Mouse (Mus musculus): ENCODE data around the gene Fto. TPM values are rescaled to one million over a fixed set of nuclear protein-coding genes. Genes with fewer than 3 reads are reported as not detected.

Gene Fto
- polyA plus RNA-seq, 1 experiment from 2014 or later: 56.1 TPM

DNA sequence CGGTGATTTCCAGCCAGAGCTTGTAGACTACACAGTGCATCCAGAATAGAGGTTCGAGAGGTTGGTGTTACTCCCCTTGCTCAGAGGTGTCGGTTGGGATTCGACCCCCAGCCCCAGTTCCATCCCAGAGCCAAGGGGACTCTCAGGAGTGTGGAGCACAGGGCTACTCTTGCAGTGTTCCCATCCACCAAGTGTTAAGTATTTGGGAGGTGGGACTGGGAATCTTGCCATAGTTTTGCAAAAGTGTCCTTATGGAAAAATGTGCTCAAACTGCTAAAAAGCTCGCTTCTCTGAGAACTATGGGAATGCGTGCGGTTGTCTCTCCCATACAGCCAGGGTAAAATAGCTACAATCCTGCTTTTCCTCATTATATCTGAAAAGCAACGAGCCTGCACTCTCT lies 180.0 kb downstream of the Fto start:
- H3K4me2 ChIP-seq: no peak overlapping the region
- H3K27me3 ChIP-seq: no peaks in the 10 kb centered on the region
- no peak overlapping the region for H3K27ac ChIP-seq
- H3K4me1 ChIP-seq (replicated peaks): peaks cover 20% of the 10 kb centered on the region
- H3K9ac ChIP-seq: no peak overlapping the region
- 70% methylated on average over 8 of the region's 8 CpGs for WGBS
- no peaks in the 10 kb centered on the region for H3K36me3 ChIP-seq
- no peaks in the 10 kb centered on the region for H3K9me3 ChIP-seq (replicated peaks)
- ATAC-seq (replicated peaks; ENCODE audit: insufficient number of reproducible peaks, insufficient read depth, low FRiP score, low read depth): no peak
- no peak overlapping the region for H3K4me3 ChIP-seq

DNA sequence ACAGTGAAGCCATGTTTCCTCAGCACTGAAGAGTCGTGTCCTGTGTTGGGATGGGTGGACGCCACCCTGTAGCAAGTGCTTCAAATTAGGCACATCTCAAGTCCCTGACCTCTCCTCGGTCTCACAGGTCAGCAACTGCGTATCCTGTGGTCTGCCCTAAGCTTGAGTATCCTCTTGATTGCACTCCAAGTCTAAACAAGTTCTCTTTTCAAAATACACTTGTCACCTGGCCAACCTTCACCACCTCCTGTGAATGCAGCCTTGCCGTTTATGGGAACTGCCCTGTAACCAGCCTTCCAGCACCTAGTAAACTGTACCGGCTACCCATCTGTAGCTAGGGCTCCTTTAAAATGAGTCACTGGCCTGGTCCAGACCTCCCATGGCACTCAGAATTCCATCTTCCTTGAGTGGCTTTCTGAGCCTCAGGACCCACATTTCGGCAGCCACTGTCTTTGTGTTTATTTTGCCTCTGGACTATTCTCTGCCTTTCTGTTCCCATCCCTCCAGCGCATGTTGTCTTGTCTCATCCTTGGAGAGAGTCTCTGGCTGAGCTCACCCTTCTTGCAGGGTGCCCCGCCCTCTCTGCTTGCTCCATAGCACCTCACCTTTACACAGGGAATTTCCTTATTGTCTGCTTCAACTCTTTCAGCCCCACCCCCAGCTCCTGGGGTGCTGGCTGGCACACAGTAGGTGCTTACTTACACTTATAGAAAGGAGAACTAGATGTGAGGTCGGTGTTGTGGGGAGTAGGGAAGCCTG lies 181.4 kb downstream of the Fto start:
- no peaks in the 10 kb centered on the region for H3K27me3 ChIP-seq
- no peak overlapping the region for H3K27ac ChIP-seq
- H3K4me2 ChIP-seq: no peak overlapping the region
- H3K9ac ChIP-seq: no peak overlapping the region
- no peaks in the 10 kb centered on the region for H3K36me3 ChIP-seq
- ATAC-seq (replicated peaks; ENCODE audit: insufficient number of reproducible peaks, insufficient read depth, low FRiP score, low read depth): no peak
- 60% methylated on average over 10 of the region's 10 CpGs for WGBS
- H3K9me3 ChIP-seq (replicated peaks): no peaks in the 10 kb centered on the region
- H3K4me1 ChIP-seq (replicated peaks): peaks cover 17% of the 10 kb centered on the region
- H3K4me3 ChIP-seq: no peak overlapping the region

DNA sequence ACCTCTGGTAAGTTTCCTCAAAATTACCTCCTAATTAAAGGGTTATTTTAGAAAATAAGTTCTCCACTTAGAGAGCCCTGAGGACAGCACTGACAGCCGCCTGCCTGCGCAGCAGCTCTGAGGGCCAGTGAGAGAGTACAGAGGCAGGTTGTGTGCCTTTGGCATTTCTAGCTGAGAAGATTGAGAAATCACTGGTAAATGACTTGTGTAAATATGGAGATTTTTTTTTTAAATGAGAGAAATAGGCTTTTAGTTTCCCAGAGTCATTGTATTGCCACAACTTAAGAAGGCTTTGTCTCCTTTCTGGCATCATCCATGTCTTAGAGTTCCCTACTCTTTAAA lies 181.9 kb downstream of the Fto start:
- no peak overlapping the region for H3K4me3 ChIP-seq
- WGBS: 80% methylated on average over 2 of the region's 2 CpGs
- no peak overlapping the region for H3K27ac ChIP-seq
- no peak overlapping the region for H3K9ac ChIP-seq
- H3K4me2 ChIP-seq: no peak overlapping the region
- H3K36me3 ChIP-seq: no peaks in the 10 kb centered on the region
- ATAC-seq (replicated peaks; ENCODE audit: insufficient number of reproducible peaks, insufficient read depth, low FRiP score, low read depth): no peak
- H3K9me3 ChIP-seq (replicated peaks): no peaks in the 10 kb centered on the region
- peaks cover 16% of the 10 kb centered on the region for H3K4me1 ChIP-seq (replicated peaks)
- H3K27me3 ChIP-seq: no peaks in the 10 kb centered on the region

DNA sequence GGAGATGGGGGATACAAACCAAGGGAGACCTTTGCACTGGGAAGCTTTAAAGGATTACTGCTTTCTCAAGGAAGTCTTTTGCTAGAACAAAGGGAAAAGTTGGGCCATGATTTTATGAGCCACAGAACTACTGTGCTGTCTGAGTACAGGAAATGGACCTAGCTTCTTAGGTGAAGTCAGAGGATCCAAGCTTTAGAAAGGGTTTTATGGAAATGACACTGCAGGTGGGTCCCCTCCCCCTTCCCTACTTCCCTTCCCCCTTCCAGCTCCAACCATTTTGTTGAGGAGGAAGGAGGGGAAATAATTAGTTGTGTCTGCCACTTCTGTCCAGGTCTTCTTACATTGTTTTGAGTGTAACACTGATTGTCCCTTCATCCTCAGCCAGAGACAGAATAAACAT lies 182.7 kb downstream of the Fto start:
- ATAC-seq (replicated peaks; ENCODE audit: insufficient number of reproducible peaks, insufficient read depth, low FRiP score, low read depth): no peak

DNA sequence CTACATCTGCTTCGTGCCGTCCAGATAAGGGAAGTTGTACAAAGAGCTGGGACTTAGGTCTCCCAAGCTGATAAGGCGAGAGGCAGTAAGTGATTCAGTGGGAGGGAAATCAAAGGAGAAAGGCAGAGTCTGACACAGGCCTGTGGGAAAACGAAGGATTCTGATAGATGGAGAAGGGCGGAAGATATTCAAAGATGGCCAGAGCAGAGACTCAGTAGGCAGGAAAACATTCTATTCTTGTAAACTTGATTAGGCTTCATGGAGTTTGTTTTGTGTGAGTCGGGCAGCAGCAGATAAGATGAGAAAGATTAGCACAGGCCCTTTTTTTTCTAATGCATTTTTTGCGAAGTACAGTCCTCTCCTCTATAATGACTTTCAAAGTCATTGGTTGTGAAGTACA lies 183.6 kb downstream of the Fto start:
- Histone ChIP-seq H3K9ac (no peak overlapping the region), H3K4me2 (no peak overlapping the region), H3K27me3 (no peaks in the 10 kb centered on the region), H3K4me1 (replicated peaks) (peaks cover 7% of the 10 kb centered on the region), H3K27ac (no peak overlapping the region), H3K4me3 (no peak overlapping the region), H3K36me3 (no peaks in the 10 kb centered on the region), H3K9me3 (replicated peaks) (no peaks in the 10 kb centered on the region)
- 30% methylated on average over 7 of the region's 7 CpGs for WGBS
- no peak for ATAC-seq (replicated peaks; ENCODE audit: insufficient number of reproducible peaks, insufficient read depth, low FRiP score, low read depth)

More for the DNA sequence above, 182.7 kb downstream of the Fto start:
- Histone ChIP-seq H3K27me3 (no peaks in the 10 kb centered on the region), H3K36me3 (no peaks in the 10 kb centered on the region), H3K27ac (no peak overlapping the region), H3K4me3 (no peak overlapping the region), H3K9me3 (replicated peaks) (no peaks in the 10 kb centered on the region), H3K4me1 (replicated peaks) (peaks cover 15% of the 10 kb centered on the region), H3K9ac (no peak overlapping the region), H3K4me2 (no peak overlapping the region)

DNA sequence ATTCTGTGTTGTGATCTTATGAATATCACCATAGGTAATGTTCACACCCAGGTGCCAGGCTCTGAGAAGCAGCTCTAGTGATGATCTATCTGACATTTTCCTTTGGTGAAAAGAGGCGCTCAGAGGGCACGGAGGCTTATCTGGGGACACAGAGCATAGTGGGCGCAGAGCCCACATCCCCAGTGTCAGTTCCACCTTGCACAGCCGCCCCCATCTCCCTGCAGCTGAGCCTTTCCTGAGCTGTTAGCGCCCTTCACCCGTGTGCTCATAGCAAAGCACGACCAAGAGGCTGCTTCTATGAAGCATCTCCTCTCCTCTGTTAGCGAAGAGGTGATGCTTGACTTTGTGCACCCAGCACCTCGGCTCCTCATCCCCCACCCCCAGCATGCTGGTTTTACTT lies 185.3 kb downstream of the Fto start:
- ATAC-seq (replicated peaks; ENCODE audit: insufficient number of reproducible peaks, insufficient read depth, low FRiP score, low read depth): no peak
- H3K27ac ChIP-seq: no peak overlapping the region
- no peaks in the 10 kb centered on the region for H3K9me3 ChIP-seq (replicated peaks)
- peaks cover 7% of the 10 kb centered on the region for H3K4me1 ChIP-seq (replicated peaks)
- H3K36me3 ChIP-seq: no peaks in the 10 kb centered on the region
- H3K27me3 ChIP-seq: no peaks in the 10 kb centered on the region
- 65% methylated on average over 9 of the region's 9 CpGs for WGBS
- no peak overlapping the region for H3K9ac ChIP-seq
- H3K4me2 ChIP-seq: no peak overlapping the region
- H3K4me3 ChIP-seq: no peak overlapping the region

- WGBS: 61% methylated on average over 2 of the region's 2 CpGs
- H3K4me1 ChIP-seq (replicated peaks): peaks cover 9% of the 10 kb centered on the region
- ATAC-seq (replicated peaks; ENCODE audit: insufficient number of reproducible peaks, insufficient read depth, low FRiP score, low read depth): no peak
Measured at GRCm38 (mm10) chr8:91499303-91499702, 186.0 kb downstream of the Fto start.

DNA sequence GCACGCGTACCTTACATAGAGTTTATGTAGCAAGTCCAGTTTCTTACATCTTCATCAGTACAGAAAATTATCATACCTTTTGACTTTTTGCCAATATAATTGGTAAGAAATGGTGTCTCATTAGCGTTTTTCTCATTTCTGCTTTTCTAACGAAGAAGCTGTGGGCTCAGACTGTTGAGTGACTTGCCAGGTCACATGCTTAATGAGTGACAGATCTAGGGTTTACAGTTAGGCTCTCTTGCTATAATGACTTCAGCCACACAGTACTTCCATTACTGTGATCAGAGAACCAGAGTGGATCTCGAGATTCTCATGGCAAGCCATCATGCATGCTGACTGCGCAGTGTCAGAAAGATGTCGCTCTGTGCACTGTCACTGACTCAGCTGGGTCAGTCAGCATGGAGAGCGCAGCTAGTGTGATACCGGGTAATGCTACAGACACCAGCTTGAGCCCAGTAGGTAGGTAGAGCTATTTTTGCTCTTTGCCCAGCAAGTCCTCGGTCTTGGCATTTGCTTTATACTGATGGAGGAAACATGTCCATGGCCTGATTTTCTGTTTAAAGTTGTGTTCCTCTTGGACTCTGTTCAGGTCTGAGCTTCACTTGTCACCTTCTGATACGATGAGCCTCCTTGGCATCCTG lies 188.8 kb downstream of the Fto start:
- H3K27ac ChIP-seq: no peak overlapping the region
- WGBS: 83% methylated on average over 11 of the region's 11 CpGs

More at GRCm38 (mm10) chr8:91499303-91499702, 186.0 kb downstream of the Fto start:
- no peaks in the 10 kb centered on the region for H3K27me3 ChIP-seq
- H3K4me3 ChIP-seq: no peak overlapping the region
- H3K36me3 ChIP-seq: no peaks in the 10 kb centered on the region
- no peak overlapping the region for H3K4me2 ChIP-seq
- no peaks in the 10 kb centered on the region for H3K9me3 ChIP-seq (replicated peaks)
- no peak overlapping the region for H3K9ac ChIP-seq
- H3K27ac ChIP-seq: no peak overlapping the region

DNA sequence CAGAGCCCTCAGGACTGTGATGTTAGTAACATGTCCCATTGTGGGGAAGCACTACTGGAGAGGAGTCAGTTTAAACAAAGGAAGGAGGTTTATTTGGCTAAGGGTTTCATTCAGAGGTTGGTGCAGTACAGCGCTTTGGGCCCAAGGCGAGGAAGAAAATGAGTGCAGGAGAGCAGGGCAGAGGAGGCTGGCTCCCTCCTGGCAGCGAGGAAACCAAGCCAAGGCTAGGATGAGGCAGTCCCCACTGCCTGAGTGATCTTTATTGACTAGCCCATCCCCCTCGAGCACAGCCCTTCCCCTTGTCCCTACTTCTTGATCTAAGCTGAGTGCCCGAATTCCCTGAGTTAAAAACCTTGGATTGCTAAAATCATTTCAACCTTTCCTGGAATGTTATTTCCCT lies 189.5 kb downstream of the Fto start:
- WGBS: 67% methylated on average over 5 of the region's 5 CpGs
- Histone ChIP-seq H3K9ac (no peak overlapping the region), H3K9me3 (replicated peaks) (no peaks in the 10 kb centered on the region), H3K27me3 (no peaks in the 10 kb centered on the region), H3K4me2 (no peak overlapping the region), H3K4me3 (no peak overlapping the region), H3K4me1 (replicated peaks) (peaks cover 21% of the 10 kb centered on the region), H3K27ac (no peak overlapping the region), H3K36me3 (no peaks in the 10 kb centered on the region)
- ATAC-seq (replicated peaks; ENCODE audit: insufficient number of reproducible peaks, insufficient read depth, low FRiP score, low read depth): no peak

More for the DNA sequence above, 188.8 kb downstream of the Fto start:
- Histone ChIP-seq H3K36me3 (no peaks in the 10 kb centered on the region), H3K27me3 (no peaks in the 10 kb centered on the region), H3K9ac (no peak overlapping the region), H3K9me3 (replicated peaks) (no peaks in the 10 kb centered on the region), H3K4me1 (replicated peaks) (peaks cover 16% of the 10 kb centered on the region), H3K4me2 (no peak overlapping the region), H3K4me3 (no peak overlapping the region)
- no peak for ATAC-seq (replicated peaks; ENCODE audit: insufficient number of reproducible peaks, insufficient read depth, low FRiP score, low read depth)

- H3K27ac ChIP-seq: peak overlapping the region; percentile 46; the same call in 1 of the 2 replicates
- H3K9ac ChIP-seq: no peak overlapping the region
- H3K4me1 ChIP-seq (replicated peaks): peaks cover 27% of the 10 kb centered on the region
- no peak overlapping the region for H3K4me3 ChIP-seq
- H3K36me3 ChIP-seq: no peaks in the 10 kb centered on the region
- WGBS: 95% methylated on average over 3 of the region's 3 CpGs
- H3K9me3 ChIP-seq (replicated peaks): no peaks in the 10 kb centered on the region
- no peak overlapping the region for H3K4me2 ChIP-seq
- H3K27me3 ChIP-seq: no peaks in the 10 kb centered on the region
- ATAC-seq (replicated peaks; ENCODE audit: insufficient number of reproducible peaks, insufficient read depth, low FRiP score, low read depth): no peak
Measured at GRCm38 (mm10) chr8:91504360-91504759, 191.0 kb downstream of the Fto start.

- no peaks in the 10 kb centered on the region for H3K27me3 ChIP-seq
- peaks cover 27% of the 10 kb centered on the region for H3K4me1 ChIP-seq (replicated peaks)
- ATAC-seq (replicated peaks; ENCODE audit: insufficient number of reproducible peaks, insufficient read depth, low FRiP score, low read depth): no peak
- 55% methylated on average over 10 of the region's 10 CpGs for WGBS
- H3K36me3 ChIP-seq: no peaks in the 10 kb centered on the region
- no peaks in the 10 kb centered on the region for H3K9me3 ChIP-seq (replicated peaks)
- peak overlapping the region; percentile 20; the same call in 1 of the 2 replicates for H3K4me2 ChIP-seq
- H3K27ac ChIP-seq: peak overlapping the region; percentile 46
- no peak overlapping the region for H3K4me3 ChIP-seq
- no peak overlapping the region for H3K9ac ChIP-seq
Measured at GRCm38 (mm10) chr8:91504891-91505290, 191.6 kb downstream of the Fto start.

GRCm38 (mm10) chr8:91505411-91505954 lies 192.2 kb downstream of the Fto start:
- Histone ChIP-seq H3K9ac (no peak overlapping the region), H3K4me1 (replicated peaks) (peaks cover 32% of the 10 kb centered on the region), H3K27ac (no peak overlapping the region), H3K36me3 (no peaks in the 10 kb centered on the region), H3K27me3 (no peaks in the 10 kb centered on the region), H3K4me2 (no peak overlapping the region), H3K9me3 (replicated peaks) (no peaks in the 10 kb centered on the region), H3K4me3 (no peak overlapping the region)
- no peak for ATAC-seq (replicated peaks; ENCODE audit: insufficient number of reproducible peaks, insufficient read depth, low FRiP score, low read depth)
- WGBS: 88% methylated on average over 8 of the region's 8 CpGs

Data from heart, embryonic 15.5 days (tissue).